Mouse (Mus musculus) intestine, embryonic 15.5 days (tissue): ENCODE measurements around the gene Enox1. TPM values are rescaled to one million over a fixed set of nuclear protein-coding genes. Genes with fewer than 3 reads are reported as not detected.

Source experiments
- ATAC-seq: fragments of 200-750 bp; cut with Nextera tagmentation; 2 replicates; pipeline ENCODE4 v1.8.0; 2017; ENCODE audit warnings: moderate TSS enrichment, moderate library complexity
- H3K27ac ChIP-seq: fragments of 300-500 bp; sonication (generic); 2 replicates; pipeline ENCODE4 v1.5.1; 2015; ENCODE audit warnings: mild to moderate bottlenecking, inconsistent platforms
- H3K27me3 ChIP-seq: fragments of 300-500 bp; sonication (generic); replicated peaks from 2 replicates; pipeline ENCODE4 v1.6.1; 2015; ENCODE audit warnings: inconsistent platforms
- H3K36me3 ChIP-seq: fragments of 300-500 bp; sonication (generic); 2 replicates; pipeline ENCODE4 v1.6.1; 2015; ENCODE audit warnings: inconsistent platforms
- H3K4me1 ChIP-seq: fragments of 300-500 bp; sonication (generic); replicated peaks from 2 replicates; pipeline ENCODE4 v1.6.1; 2015; ENCODE audit warnings: inconsistent platforms
- H3K4me2 ChIP-seq: fragments of 300-500 bp; sonication (generic); replicated peaks from 2 replicates; pipeline ENCODE4 v1.6.1; 2015; ENCODE audit warnings: mild to moderate bottlenecking, inconsistent platforms
- H3K4me3 ChIP-seq: fragments of 300-500 bp; sonication (generic); replicated peaks from 2 replicates; pipeline ENCODE4 v1.5.1; 2015; ENCODE audit warnings: inconsistent platforms
- H3K9ac ChIP-seq: fragments of 300-500 bp; sonication (generic); 2 replicates; pipeline ENCODE4 v1.6.1; 2015; ENCODE audit warnings: inconsistent platforms
- H3K9me3 ChIP-seq: fragments of 300-500 bp; sonication (generic); 2 replicates; pipeline ENCODE4 v1.6.1; 2016; ENCODE audit warnings: inconsistent platforms
- WGBS: fragments of 180-500 bp; shearing (Covaris S2); methylation state at CpG from one replicate; pipeline ENCODE4 v1.1.7; 2015; 5-methylcytosine and 5-hydroxymethylcytosine counted together
- polyA plus RNA-seq: library from polyadenylated mRNA; unstranded; fragments of >200 nt; fragmentation: Nextera tagmentation; extraction: Ambion mirVana; gene quantifications from 2 replicates; pipeline ENCODE4 v1.2.1, GENCODE M21; 2015

Enox1 gene
- polyA plus RNA-seq, 1 experiment from 2014 or later, result 6.3 TPM

GRCm38 (mm10) chr14:77601446-77601845 lies 444.9 kb downstream of the Enox1 start:
- Histone ChIP-seq H3K9ac (no peak overlapping the region), H3K36me3 (no peaks in the 10 kb centered on the region), H3K9me3 (no peaks in the 10 kb centered on the region), H3K4me2 (no peak overlapping the region), H3K4me1 (no peaks in the 10 kb centered on the region), H3K27me3 (no peaks in the 10 kb centered on the region), H3K4me3 (no peak overlapping the region), H3K27ac (no peak overlapping the region)
- WGBS, result 85% methylated on average over 2 of the region's 2 CpGs
- no peak for ATAC-seq

GRCm38 (mm10) chr14:77608182-77608839 lies 451.7 kb downstream of the Enox1 start:
- no peak for ATAC-seq
- H3K4me3 ChIP-seq, result no peak overlapping the region
- no peaks in the 10 kb centered on the region for H3K27me3 ChIP-seq
- no peaks in the 10 kb centered on the region for H3K4me1 ChIP-seq
- no peak overlapping the region for H3K27ac ChIP-seq
- H3K9me3 ChIP-seq, result no peaks in the 10 kb centered on the region
- H3K9ac ChIP-seq, result no peak overlapping the region
- H3K36me3 ChIP-seq, result no peaks in the 10 kb centered on the region
- no peak overlapping the region for H3K4me2 ChIP-seq
- WGBS, result 75% methylated on average over 5 of the region's 5 CpGs

GRCm38 (mm10) chr14:77615201-77615600 lies 458.6 kb downstream of the Enox1 start:
- no peak for ATAC-seq
- H3K9me3 ChIP-seq, result no peaks in the 10 kb centered on the region
- H3K4me3 ChIP-seq, result no peak overlapping the region
- H3K9ac ChIP-seq, result no peak overlapping the region
- H3K27me3 ChIP-seq, result no peaks in the 10 kb centered on the region
- no peaks in the 10 kb centered on the region for H3K36me3 ChIP-seq
- no peak overlapping the region for H3K27ac ChIP-seq
- WGBS, result 94% methylated on average over 16 of the region's 16 CpGs
- H3K4me1 ChIP-seq, result no peaks in the 10 kb centered on the region
- no peak overlapping the region for H3K4me2 ChIP-seq

DNA sequence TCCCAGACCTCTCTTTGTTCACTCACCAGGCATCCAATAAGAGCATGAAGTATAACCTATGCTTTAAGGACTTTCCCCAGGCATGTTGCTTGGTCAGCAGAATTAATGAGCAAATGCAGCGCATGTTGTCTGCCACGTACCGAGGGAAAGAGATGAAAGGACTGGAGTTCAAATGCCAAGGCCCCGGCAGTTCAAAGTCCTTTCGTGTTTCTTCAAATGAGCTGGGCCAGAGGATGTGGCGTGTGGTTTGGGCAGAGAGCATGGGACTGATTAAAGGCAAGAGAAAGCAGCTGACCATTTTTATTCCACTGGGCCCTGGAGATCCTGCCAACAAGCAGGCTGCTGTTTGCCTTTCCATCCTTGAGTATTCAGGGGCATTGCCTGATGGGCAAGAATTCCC lies 460.7 kb downstream of the Enox1 start:
- no peak overlapping the region for H3K9ac ChIP-seq
- H3K27ac ChIP-seq, result no peak overlapping the region
- H3K4me1 ChIP-seq, result no peaks in the 10 kb centered on the region
- H3K36me3 ChIP-seq, result no peaks in the 10 kb centered on the region
- H3K4me3 ChIP-seq, result no peak overlapping the region
- no peaks in the 10 kb centered on the region for H3K9me3 ChIP-seq
- 64% methylated on average over 6 of the region's 6 CpGs for WGBS
- no peak overlapping the region for H3K4me2 ChIP-seq
- ATAC-seq, result no peak
- H3K27me3 ChIP-seq, result no peaks in the 10 kb centered on the region

DNA sequence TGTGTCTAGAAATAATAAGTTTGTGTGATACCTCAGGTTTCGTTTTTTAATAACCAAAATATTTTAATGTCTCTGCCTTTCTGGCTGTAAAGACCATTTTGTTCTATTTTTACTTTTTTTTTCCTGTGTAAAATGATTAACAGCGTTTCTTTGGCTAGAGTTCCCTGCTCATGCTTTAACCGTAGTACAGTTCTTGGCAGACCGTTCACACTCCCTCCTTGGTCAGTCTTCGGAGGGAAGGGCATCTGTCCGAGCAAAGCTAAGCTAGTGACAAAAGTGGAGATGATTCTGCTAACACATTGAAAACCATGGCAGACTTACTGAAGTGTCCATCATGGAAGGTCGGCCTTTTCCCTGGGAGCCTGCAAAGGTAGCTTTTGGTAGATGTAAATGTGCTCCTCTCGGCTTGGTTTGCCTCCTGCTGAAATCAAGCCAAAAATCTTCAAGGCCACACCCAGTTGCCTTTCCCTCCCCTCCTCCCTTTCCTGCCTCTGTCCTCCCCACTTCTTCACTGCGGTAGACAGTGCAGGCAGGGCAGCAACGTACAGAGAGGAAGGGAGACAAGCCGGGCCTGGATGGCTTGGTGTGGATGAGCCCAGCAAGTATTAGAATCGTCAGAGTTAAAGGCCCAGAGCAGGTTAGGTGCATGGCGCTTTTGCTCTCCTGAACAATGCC lies 461.7 kb downstream of the Enox1 start:
- Histone ChIP-seq H3K9ac (no peak overlapping the region), H3K4me1 (no peaks in the 10 kb centered on the region), H3K4me3 (no peak overlapping the region), H3K9me3 (no peaks in the 10 kb centered on the region), H3K27ac (no peak overlapping the region), H3K4me2 (no peak overlapping the region), H3K27me3 (no peaks in the 10 kb centered on the region), H3K36me3 (no peaks in the 10 kb centered on the region)
- no peak for ATAC-seq
- WGBS, result 65% methylated on average over 13 of the region's 13 CpGs

DNA sequence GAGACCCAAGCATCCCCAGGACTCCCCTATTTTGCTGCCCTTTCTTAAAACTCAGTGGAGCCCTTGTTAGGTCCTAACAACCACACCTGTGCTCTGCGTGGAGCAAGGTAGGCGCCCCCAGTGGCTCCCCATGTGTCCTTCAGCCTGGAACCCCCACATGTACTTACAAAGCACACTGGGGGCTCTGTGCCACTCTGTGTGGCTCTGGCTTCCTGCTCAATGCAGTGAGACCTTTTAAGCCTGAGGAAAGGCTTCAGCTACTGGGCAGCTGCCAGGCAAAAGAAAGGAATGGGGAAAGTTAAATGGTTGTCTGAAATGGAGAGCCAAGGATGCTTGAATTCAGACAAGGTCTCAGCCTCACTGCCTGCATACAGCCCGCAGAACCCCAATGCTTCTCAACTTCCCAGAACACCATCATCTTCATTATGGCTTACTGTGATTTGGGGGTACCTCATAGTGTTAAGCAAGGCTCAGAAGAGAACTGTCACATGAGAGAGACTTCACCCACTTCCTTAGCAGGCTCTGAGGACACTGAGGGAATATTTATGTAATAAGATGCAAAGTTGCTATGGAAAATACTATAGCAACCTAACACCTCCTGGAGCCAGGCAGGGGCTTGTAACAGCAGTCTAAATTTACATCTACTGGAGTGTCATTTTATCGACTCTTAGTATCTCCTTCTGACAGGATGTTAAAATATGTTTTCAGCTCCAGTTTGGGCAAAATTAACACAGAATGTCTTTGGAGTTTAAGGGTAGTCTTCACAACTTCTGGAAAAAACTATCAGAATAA lies 465.1 kb downstream of the Enox1 start:
- no peaks in the 10 kb centered on the region for H3K9me3 ChIP-seq
- 79% methylated on average over 4 of the region's 4 CpGs for WGBS
- no peak overlapping the region for H3K4me2 ChIP-seq
- no peaks in the 10 kb centered on the region for H3K36me3 ChIP-seq
- H3K4me1 ChIP-seq, result no peaks in the 10 kb centered on the region
- ATAC-seq, result no peak
- no peaks in the 10 kb centered on the region for H3K27me3 ChIP-seq
- H3K9ac ChIP-seq, result no peak overlapping the region
- H3K4me3 ChIP-seq, result no peak overlapping the region
- no peak overlapping the region for H3K27ac ChIP-seq

DNA sequence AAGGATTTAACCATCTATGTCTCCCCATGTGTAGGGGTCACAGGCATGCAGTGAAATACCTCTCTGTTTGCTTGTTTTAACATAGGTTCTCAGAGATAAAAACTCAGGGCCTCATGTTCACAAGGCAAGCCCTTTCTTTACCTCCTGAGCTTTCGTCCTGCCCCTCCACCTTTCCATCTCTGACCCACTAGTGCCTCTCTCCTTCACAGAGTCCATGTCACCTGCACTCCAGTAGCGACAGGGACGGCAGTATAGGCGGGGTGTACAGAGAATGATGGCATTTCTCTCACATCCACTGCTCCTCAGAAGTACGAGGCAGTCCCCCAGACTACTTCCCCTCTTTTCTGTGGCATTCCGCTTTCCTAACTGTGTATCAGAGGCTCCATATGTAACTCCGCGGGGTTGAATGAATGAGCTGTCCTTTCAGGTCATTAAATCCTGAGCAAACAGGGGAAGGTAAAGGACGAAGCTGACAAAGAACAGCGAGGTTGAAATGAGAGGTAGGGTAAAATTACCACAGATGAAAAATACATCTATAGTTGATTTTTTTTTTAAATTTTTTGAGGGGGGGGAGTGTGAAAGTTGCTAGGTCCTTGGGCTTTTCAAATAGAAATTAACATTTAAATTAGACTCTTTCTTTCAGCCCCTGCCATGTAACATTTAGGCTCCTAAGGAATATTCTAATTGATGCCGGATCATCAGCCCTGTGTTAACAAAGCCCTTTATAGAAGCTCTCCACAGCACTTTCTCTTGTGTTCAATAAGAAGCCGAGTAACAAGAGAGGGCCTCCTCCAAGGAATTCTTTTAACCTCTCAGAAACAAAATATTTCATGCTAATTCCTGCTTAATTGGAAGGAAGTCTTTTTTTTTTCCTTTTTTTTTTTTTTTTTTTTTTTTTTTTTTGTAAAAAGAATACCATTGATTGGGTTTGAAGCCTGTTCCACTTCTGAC lies 470.3 kb downstream of the Enox1 start:
- H3K4me1 ChIP-seq, result peaks cover 5% of the 10 kb centered on the region
- H3K27ac ChIP-seq, result no peak overlapping the region
- H3K9ac ChIP-seq, result no peak overlapping the region
- no peaks in the 10 kb centered on the region for H3K9me3 ChIP-seq
- H3K36me3 ChIP-seq, result no peaks in the 10 kb centered on the region
- no peaks in the 10 kb centered on the region for H3K27me3 ChIP-seq
- no peak overlapping the region for H3K4me2 ChIP-seq
- no peak for ATAC-seq
- no peak overlapping the region for H3K4me3 ChIP-seq
- WGBS, result 69% methylated on average over 12 of the region's 12 CpGs

DNA sequence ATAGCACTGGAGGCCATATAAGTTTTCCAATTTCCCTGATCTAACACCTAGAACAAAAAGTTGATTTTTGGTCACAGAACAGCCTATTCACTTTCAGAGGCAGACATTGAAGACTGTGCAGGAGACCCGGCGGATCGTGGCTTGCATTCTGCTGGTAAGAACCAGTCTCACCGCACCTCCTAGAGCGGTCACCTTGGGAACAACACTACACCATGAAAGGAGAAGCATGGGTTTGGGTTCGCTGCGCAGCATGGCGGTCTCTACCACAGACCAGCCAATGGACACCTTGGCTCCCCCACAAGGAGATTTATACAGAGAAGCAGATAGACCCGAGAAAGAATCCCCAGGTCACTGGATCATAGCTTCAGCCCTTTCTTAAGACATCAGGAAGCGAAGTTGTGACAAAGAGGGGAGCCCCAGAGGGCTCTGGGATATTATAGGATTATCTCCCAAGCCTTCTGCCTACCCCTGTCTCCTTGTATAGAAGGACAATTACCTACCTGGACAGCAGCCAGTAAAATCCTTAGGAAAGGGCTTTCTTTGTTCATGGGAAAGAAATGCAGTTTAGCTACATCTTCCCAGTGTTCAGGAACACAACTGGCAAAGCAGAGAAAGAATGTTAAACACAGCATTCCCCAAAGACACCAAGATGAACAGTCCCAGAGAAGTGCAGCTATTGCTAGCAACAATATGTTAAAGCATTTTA lies 476.1 kb downstream of the Enox1 start:
- H3K27ac ChIP-seq, result peak overlapping the region; percentile 49
- H3K9me3 ChIP-seq, result no peaks in the 10 kb centered on the region
- no peaks in the 10 kb centered on the region for H3K36me3 ChIP-seq
- no peak overlapping the region for H3K4me2 ChIP-seq
- H3K27me3 ChIP-seq, result no peaks in the 10 kb centered on the region
- 89% methylated on average over 10 of the region's 10 CpGs for WGBS
- no peak overlapping the region for H3K9ac ChIP-seq
- 0 out of 2 replicates have a peak, but pooled peaks have one; percentile 47 for ATAC-seq
- H3K4me1 ChIP-seq, result peaks cover 9% of the 10 kb centered on the region
- H3K4me3 ChIP-seq, result no peak overlapping the region

DNA sequence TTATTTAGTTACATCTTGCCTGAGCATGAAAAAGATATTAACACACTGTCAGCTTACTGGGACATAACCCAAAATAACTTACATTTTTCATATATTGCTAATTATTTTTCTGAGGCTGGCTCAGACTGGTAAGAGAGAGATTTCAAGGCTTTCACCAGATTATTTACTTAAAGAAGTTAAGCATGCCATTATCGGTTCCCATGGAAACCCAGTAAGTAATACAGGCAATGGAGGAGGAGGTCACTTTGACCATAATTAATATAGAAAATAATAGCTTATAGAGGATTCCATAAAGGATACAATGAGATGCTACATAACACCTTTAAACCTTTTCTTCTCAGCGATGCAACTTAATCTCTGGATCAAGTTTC lies 476.6 kb downstream of the Enox1 start:
- Histone ChIP-seq H3K36me3 (no peaks in the 10 kb centered on the region), H3K9ac (no peak overlapping the region), H3K4me2 (no peak overlapping the region), H3K27ac (no peak overlapping the region), H3K9me3 (no peaks in the 10 kb centered on the region), H3K27me3 (no peaks in the 10 kb centered on the region), H3K4me1 (peaks cover 9% of the 10 kb centered on the region), H3K4me3 (no peak overlapping the region)
- WGBS, result 50% methylated on average over 2 of the region's 2 CpGs
- ATAC-seq, result no peak

- H3K9ac ChIP-seq, result no peak overlapping the region
- no peak overlapping the region for H3K4me3 ChIP-seq
- ATAC-seq, result no peak
- H3K27me3 ChIP-seq, result no peaks in the 10 kb centered on the region
- no peaks in the 10 kb centered on the region for H3K36me3 ChIP-seq
- no peak overlapping the region for H3K4me2 ChIP-seq
- 38% methylated on average over 6 of the region's 6 CpGs for WGBS
- peaks cover 4% of the 10 kb centered on the region; the same call in 1 of the 2 replicates for H3K4me1 ChIP-seq
- H3K27ac ChIP-seq, result no peak overlapping the region
- no peaks in the 10 kb centered on the region for H3K9me3 ChIP-seq
These were observed 480.4 kb downstream of the Enox1 start for GRCm38 (mm10) chr14:77636931-77637330.

- H3K9me3 ChIP-seq, result no peaks in the 10 kb centered on the region
- no peak overlapping the region for H3K4me3 ChIP-seq
- no peak overlapping the region for H3K4me2 ChIP-seq
- no peak overlapping the region for H3K9ac ChIP-seq
- H3K4me1 ChIP-seq, result no peaks in the 10 kb centered on the region
- no peaks in the 10 kb centered on the region for H3K27me3 ChIP-seq
- ATAC-seq, result no peak
- 73% methylated on average over 3 of the region's 3 CpGs for WGBS
- H3K27ac ChIP-seq, result no peak overlapping the region
- H3K36me3 ChIP-seq, result no peaks in the 10 kb centered on the region
These were observed 481.6 kb downstream of the Enox1 start for GRCm38 (mm10) chr14:77638148-77638547.
